Mouse (Mus musculus) liver, postnatal 0 days (tissue): ENCODE results near the gene Eva1b.

Source experiments
- CTCF ChIP-seq: sonication (generic); IDR thresholded peaks from 2 replicates; pipeline ENCODE4 v1.5.1; 2016; ENCODE audit warnings: antibody characterized with exemption, low read depth
- EP300 ChIP-seq: IDR thresholded peaks from 2 replicates; pipeline ENCODE4 v1.6.1; 2016; ENCODE audit warnings: antibody characterized with exemption, low read depth, mild to moderate bottlenecking

GRCm38 (mm10) chr4:126117116-126117515, 30.4 kb upstream of the Eva1b start:
- TF ChIP-seq CTCF (no peak), EP300 (no peak)
